Mouse (Mus musculus) embryo, embryonic 9.5 days (tissue): ENCODE results near the gene Phf5a.

ENCODE experiments used
- DNase-seq: peaks from one replicate; pipeline ENCODE4 v3.0.0-alpha.2; 2017; ENCODE audit errors: extremely low spot score

Phf5a gene

DNA sequence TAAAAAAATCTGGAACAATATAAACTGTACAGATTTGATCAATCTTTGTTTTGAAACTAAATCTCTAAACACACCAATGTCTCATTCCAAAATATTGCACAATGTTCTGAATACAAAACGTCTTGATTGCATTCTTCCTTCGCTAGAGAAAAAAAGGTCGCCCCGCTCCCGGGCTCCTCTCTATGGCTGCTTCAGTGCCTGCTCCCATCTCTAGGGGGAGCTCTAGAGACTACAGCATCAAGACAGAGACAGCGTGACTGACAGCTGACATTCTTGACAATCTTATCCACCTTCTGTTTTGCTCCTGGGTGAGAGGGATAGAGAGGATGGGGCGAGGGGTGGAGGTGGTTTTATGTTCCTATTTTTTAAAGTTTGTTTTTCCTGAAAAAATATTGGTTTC, 23.4 kb downstream of the Phf5a start:
- no peak for DNase-seq

DNA sequence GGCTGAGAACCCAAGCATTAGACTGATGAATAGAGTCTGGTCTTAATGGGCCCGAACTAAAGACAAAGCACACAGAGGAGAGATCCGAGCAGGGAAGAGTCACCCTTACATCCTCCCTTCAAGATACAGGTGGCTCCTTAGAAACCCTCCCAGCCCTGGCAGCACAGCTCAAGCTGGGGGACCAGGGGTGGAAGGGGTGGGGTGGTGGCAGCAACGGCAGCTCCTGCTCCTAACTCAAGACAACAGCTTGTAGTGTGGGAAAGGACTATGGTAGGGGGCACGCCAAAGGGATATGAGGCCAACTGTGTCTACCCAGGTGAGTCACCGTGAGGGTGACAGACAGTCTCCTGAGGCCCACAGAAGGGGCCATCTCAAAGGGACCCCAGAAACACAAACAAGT, 23.9 kb downstream of the Phf5a start:
- DNase-seq, result no peak

DNA sequence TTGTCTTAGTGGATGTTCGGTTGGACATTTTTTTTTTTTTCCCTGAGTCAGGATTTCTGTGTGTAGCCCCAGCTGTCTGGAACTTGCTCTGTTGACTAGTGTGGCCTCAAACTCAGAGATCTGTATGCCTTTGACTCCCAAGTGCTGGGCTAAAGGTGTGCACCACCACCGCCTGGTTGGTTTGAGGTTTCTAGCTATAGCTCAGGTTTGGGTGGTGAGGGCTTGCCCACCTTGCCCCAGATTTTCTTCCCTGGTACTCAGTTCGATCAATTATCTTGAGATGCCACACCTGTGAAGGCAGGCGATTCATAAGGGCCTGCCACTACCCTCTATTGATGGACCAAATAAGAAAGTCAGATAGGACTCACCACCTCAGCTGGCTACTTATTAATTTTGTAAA, 24.6 kb downstream of the Phf5a start:
- DNase-seq, result no peak

DNA sequence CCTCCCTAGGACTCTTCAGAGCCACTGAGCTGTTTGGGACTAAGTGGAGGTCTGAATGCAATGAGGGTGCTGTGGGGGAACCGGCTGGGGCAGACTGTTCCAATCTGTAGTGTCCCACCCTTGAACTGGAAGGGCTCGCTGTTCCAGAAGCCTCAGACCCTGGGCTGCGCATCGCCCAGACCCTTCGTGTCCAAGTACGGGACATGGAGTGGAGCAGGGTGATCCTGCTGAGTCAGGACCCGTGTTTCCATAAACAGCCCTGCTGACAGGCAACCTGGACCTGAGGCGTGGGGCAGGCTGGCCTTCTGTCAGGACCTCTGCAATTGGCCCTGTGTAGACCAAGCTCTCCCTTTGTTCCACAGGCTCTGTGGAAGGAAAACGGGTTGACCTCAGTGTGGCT, 25.0 kb downstream of the Phf5a start:
- no peak for DNase-seq

- DNase-seq, result no peak
Observed at GRCm38 (mm10) chr15:81845724-81846123, 26.0 kb downstream of the Phf5a start.

DNA sequence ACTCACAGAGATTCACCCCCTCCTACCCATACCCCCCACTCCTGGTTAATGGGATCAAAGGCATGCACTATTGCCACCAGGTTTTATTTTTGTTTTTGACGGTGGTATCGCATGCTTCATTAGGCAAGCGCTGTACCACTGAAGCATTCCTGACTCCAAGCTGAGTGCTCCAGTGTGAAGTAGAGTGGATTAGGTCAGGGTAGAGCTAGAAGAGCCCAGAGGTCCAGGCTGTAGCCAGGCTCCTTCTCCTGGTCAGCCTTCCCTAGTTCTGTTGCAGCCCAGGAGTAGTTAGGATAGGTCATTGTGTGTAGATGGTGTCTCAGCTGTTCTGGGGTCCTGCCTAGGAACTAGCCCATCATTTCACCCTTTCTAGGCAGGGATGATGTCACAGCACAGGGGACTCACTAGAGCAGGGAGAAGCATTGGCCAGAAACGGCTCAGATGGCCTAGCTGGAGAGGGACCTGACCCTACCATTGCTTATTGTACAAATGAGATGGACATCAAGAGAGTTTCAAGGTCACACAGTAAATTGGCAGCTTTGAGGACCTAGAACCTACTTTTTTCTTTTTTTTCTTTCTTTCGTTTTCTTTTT, 26.6 kb downstream of the Phf5a start:
- DNase-seq, result no peak

DNA sequence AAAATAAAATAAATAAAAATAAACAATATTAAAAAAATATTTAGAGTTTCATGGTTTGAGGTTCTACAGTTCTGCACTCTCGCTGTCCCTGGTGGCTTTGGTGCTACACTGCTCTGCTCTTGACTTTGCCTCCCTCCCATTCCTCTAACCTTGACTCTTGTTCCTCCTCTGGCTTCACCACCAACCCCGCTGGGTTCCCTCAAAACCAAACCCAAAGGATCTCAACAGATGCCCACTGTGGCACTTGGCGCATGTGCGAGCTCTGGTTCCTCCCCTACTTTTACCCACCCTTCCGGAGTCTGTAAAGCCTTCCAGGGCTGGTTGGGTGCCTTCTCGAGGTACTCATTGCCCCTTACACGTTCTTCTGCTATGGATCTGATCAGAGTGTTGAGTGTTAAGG, 29.4 kb downstream of the Phf5a start:
- DNase-seq, result no peak

DNA sequence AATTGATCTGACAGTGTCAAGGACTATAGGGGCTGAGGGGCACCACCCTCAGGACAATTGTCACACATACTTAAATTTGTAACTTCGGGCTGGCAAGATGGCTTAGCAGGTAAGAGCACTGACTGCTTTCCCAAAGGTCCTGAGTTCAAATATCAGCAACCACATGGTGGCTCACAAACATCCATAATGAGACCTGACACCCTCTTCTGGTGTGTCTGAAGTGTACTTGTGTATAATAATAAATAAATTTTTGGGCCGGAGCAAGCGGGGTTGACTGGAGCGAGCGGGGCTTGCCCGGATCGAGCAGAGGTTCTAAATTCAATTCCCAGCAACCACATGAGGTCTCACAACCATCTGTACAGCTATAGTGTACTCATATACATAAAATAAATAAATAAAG, 31.4 kb downstream of the Phf5a start:
- no peak for DNase-seq

DNA sequence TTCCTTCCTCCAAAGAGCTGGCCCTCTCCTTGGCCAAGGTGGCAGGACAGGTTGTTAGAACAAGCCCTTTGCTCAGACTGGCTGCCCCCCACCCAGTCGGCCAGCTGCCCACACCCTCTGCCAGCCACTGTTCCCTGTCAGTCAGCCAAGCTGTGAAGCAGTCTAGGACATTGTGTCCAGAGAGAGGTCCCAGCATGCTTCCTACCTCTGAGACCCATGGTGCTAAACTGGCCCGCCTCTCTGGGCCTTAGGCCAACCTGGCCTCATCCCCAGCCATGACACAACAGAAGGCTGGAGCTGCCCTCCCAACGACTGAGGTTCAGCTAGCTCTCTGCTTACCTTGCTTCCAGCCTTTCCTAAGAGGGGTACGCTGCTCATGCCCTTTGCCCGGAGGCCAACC, 32.1 kb downstream of the Phf5a start:
- DNase-seq, result no peak

DNA sequence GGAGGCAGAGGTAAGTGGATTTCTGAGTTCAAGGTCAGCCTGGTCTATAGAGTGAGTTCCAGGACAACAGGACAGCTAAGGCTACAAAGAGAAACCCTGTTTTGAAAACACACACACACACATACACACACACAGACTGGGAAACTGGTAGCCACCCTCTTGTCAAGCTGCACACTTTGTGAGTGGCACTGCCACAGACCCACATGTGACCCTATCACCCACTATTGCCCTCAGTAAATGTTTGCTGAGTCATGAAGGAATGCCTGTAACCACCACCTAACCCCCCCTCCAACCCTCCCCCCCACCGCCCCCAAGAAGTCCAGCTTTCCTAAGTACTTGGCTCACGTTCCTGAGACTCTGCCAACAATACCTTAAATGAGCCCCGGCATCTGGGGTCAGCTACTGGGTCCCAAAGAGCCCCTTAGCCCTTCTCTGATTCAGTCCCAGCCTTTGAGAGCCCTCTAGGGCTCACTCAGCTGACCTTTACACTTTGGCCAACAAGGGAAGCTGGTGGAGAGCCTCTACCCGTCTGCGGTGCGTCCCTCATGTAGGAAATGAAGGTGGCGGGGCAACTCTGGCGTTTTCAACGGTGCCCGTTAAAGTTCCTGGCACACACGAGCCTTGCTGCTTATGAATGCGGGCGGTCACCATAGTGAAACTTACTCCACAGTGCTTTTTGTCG, 33.0 kb downstream of the Phf5a start:
- no peak for DNase-seq

GRCm38 (mm10) chr15:81836966-81837920, 34.5 kb downstream of the Phf5a start:
- DNase-seq, result no peak

DNA sequence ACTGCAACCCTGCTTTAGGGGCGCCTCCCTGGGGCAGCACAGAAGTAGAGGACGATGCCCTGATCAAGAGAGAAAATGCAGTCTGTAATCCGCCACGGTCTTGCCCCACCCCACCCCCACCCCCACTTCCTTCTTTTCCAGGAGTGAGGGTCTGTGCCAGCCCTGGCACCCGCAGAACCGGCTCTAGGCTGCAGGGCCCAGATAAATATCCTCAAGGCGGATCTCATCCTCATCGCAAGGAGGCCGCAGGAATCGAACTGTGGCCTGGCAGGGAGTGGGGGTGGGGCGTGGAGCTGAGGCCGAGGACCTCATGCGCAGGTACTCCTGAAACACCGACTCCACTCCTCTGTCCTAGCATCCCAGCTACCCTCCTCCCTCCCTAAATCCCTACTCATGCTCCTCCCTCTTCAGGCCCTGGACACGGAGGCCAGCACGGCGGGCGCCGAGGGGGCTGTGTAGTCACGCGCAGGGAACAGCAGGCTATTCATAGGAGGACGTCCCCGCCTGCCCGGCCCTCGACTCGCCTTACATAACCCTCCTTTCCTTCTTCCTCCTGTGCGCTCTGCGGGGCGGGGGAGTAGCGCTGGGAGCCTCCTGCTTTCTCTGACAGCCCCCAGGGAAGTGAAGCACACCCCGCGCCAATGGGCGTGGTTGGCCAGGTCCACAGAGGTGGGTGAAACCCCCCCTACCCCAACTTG, 35.4 kb downstream of the Phf5a start:
- DNase-seq, result peak; percentile 75

DNA sequence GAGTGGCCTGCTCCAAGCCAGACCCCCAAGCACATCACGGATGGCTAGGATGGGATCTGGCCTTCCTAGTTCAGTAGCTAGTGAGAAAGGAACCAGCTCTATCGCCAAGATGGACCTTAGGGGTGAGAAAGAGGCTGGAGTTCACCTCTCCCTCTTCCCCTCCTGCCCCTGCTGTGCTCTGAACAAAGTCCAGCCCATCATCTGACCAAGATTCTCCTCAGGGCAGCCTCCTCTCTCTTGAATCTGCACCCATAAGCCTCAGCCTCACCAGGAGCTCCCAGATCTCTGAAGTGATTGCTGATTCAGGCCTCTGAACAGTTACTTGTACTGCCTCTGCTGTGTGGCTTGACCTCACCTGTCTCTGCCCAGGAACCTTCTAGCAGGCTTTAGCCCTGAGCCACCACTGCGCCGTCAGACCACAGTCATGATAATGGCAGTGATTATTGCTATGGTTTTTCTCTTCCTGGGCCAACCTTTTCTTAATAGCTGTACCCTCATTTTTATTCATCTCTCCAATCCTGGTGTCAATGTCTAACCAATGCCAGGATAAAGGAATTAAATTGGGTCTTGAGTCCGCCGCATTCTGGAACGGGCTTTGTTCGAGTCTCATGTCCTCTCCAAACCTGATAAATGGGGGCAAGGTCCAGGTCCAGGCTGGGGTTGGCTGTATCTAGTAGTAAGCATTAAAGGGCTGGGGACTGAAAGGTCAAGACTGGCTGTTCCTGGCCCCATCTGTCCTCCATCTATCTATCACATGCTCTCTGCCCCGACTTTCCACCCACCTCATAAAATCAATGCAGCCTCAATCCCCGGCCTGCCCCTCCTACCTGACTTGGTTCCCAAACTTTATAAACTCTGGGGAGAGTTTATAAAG, 36.5 kb downstream of the Phf5a start:
- no peak for DNase-seq

GRCm38 (mm10) chr15:81834171-81834841, 37.4 kb downstream of the Phf5a start:
- DNase-seq, result no peak

DNA sequence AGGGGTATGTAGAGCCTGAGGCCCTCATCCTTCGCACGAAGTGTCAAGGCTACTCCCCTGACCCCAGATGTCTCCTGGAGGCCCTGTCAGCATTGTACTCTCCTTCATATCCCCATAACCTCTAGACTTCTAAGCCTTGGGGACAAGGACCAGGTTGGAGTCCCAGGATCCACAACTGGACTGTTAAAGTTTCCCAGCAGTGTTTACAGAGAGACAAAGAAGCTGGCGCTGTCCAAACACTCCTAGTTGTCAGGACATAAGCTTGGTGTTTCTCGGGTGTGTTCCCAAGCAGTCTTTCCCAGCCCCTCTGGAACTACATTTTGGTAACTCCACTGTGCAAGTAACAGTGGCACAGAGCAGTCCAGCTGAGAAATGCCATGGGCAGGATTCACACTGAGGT, 38.2 kb downstream of the Phf5a start:
- DNase-seq, result no peak

- DNase-seq, result no peak
Observed at GRCm38 (mm10) chr15:81832219-81832618, 39.5 kb downstream of the Phf5a start.

GRCm38 (mm10) chr15:81831136-81831825, 40.4 kb downstream of the Phf5a start:
- DNase-seq, result peak; percentile 91

- no peak for DNase-seq
Observed at GRCm38 (mm10) chr15:81830530-81830929, 41.2 kb downstream of the Phf5a start.

DNA sequence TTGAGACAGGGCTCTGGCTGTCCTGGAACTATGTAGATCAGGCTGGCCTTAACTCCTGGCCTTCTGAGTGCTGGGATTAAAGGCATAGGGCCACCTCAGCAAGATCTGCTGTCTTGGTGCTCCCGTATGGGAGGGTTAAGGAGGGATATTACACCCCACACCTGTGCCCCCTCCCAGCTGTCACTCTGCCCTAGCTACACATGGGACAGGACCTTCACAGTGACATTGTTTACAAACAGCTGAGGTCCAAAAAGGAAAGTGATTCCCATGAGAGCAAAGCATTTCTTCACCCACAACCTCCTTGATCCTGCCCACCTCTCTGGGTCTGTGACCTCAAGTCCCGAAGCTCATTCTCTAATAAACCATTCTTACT, 42.5 kb downstream of the Phf5a start:
- DNase-seq, result no peak
